Mouse (Mus musculus) kidney, postnatal 0 days (tissue): Measurements from ENCODE around the gene Vwa3a. TPM values are rescaled to one million over a fixed set of nuclear protein-coding genes. Genes with fewer than 3 reads are reported as not detected.

Experiments
- ATAC-seq: fragments of 200-750 bp; cut with Nextera tagmentation; replicated peaks from 2 replicates; pipeline ENCODE4 v1.8.0; 2017; ENCODE audit warnings: low read depth, moderate number of reproducible peaks, moderate TSS enrichment, moderate library complexity; ENCODE audit not compliant: low FRiP score
- DNase-seq: peaks from one replicate; pipeline ENCODE4 v3.0.0-alpha.2; 2016; ENCODE audit warnings: low spot score
- H3K27ac ChIP-seq: fragments of 300-500 bp; sonication (generic); 2 replicates; pipeline ENCODE4 v1.5.1; 2014; ENCODE audit warnings: mild to moderate bottlenecking
- H3K27me3 ChIP-seq: fragments of 300-500 bp; sonication (generic); 2 replicates; pipeline ENCODE4 v1.6.1; 2014; ENCODE audit warnings: low read length, mixed read lengths; ENCODE audit not compliant: insufficient read depth
- H3K36me3 ChIP-seq: fragments of 300-500 bp; sonication (generic); 2 replicates; pipeline ENCODE4 v1.6.1; 2014; ENCODE audit warnings: low read length, mixed read lengths; ENCODE audit not compliant: insufficient read depth
- H3K4me1 ChIP-seq: fragments of 300-500 bp; sonication (generic); replicated peaks from 2 replicates; pipeline ENCODE4 v1.6.1; 2014; ENCODE audit warnings: antibody characterized with exemption, low read length, mixed read lengths; ENCODE audit not compliant: insufficient read depth
- H3K4me2 ChIP-seq: fragments of 300-500 bp; sonication (generic); 2 replicates; pipeline ENCODE4 v1.6.1; 2014; ENCODE audit warnings: mild to moderate bottlenecking, low read length, moderate library complexity, mixed read lengths
- H3K4me3 ChIP-seq: fragments of 300-500 bp; sonication (generic); replicated peaks from 2 replicates; pipeline ENCODE4 v1.5.1; 2014; ENCODE audit warnings: low read depth, low read length
- H3K9ac ChIP-seq: fragments of 300-500 bp; sonication (generic); 2 replicates; pipeline ENCODE4 v1.6.1; 2014; ENCODE audit warnings: low read depth, low read length
- H3K9me3 ChIP-seq: fragments of 300-500 bp; sonication (generic); replicated peaks from 2 replicates; pipeline ENCODE4 v1.6.1; 2016; ENCODE audit warnings: low read length, inconsistent platforms, mixed read lengths
- CTCF ChIP-seq: IDR thresholded peaks from 2 replicates; pipeline ENCODE4 v1.5.1; 2016; ENCODE audit warnings: antibody characterized with exemption, low read depth, mild to moderate bottlenecking, moderate library complexity
- WGBS: fragments of 180-500 bp; shearing (Covaris S2); extraction: QIAGEN DNeasy Blood & Tissue Kit; methylation state at CpG from one replicate; pipeline ENCODE4 v1.1.7; 2014; 5-methylcytosine and 5-hydroxymethylcytosine counted together
- polyA plus RNA-seq: library from polyadenylated mRNA; unstranded; fragments of >200 nt; fragmentation: Nextera tagmentation; extraction: Ambion mirVana; gene quantifications from 2 replicates; pipeline ENCODE4 v1.2.1, GENCODE M21; 2015

Vwa3a gene
- polyA plus RNA-seq, 1 experiment from 2014 or later: 0.13 TPM

- H3K4me2 ChIP-seq: peak overlapping the region; percentile 93
Observed at GRCm38 (mm10) chr7:120843037-120843621, 104.0 kb downstream of the Vwa3a start.

DNA sequence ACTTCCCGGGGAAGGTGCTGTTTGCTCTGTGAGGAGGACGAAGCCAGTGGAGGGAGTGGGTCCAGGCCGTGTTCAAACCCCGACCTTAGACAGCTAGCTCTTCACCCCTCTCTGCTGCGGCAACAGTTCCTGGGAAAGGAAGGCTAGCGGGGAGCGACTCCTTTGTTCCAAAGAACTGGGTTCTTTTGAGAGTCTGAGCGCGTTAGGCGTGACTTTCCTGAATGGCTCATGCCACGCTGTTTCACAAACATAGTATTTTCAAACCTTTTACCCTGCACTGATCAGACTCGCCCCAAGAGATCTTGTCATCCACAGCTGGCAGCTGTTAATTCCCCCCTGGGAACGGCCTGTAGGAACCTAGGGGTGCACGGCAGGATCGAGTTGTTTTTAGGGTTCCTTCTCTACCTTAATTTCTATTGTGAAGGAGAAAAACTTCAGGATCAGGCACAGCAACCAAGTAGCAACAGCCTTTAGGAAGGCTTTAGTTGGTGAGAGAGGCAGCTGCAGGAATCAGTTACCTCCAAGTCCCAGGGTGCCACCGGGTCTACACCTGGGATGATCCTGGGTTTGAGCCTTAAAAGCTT lies 104.8 kb downstream of the Vwa3a start:
- Histone ChIP-seq H3K27ac (peak overlapping the region; percentile 93; the same call in 1 of the 2 replicates), H3K4me1 (peaks cover 11% of the 10 kb centered on the region; the same call in 1 of the 2 replicates), H3K27me3 (no peaks in the 10 kb centered on the region), H3K36me3 (no peaks in the 10 kb centered on the region), H3K9me3 (no peaks in the 10 kb centered on the region), H3K4me3 (peak overlapping the region; percentile 64), H3K9ac (peak overlapping the region; percentile 79), H3K4me2 (peak overlapping the region; percentile 93)
- TF ChIP-seq CTCF: 0 out of 2 replicates have a peak, but pooled peaks have one; percentile 0
- ATAC-seq: no peak
- DNase-seq: peak; percentile 45
- WGBS: 5% methylated on average over 16 of the region's 16 CpGs

More at GRCm38 (mm10) chr7:120843037-120843621, 104.0 kb downstream of the Vwa3a start:
- Histone ChIP-seq H3K9ac (peak overlapping the region; percentile 79), H3K36me3 (no peaks in the 10 kb centered on the region), H3K27me3 (no peaks in the 10 kb centered on the region), H3K9me3 (no peaks in the 10 kb centered on the region), H3K4me1 (peaks cover 11% of the 10 kb centered on the region; the same call in 1 of the 2 replicates), H3K4me3 (peak overlapping the region; percentile 64), H3K27ac (peak overlapping the region; percentile 93)
- ATAC-seq (peak; percentile 71), DNase-seq (peak; percentile 77)
- no peak; the same call in 1 of the 2 replicates for TF ChIP-seq CTCF
- under 1% methylated on average over 40 of the region's 40 CpGs for WGBS

DNA sequence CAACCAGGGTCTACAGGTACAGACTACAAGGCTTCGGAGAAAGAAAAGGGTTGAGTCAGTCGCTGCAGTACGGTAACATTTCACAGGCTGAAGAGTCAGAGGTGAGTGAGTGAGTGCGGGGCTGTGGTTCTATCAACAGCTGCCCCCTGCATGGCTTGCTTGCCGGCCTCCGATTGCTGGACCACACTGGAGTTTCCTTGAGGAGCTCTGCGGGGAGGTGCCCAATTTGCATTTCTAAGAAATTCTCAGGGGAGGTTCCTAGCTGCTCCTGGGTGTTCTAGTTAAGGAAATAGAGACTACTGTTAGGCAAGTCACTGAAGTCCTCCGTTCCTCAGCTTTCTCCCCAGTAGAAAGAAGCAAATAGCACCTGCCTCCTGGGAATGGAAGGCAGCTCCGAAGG lies 105.6 kb downstream of the Vwa3a start:
- Histone ChIP-seq H3K36me3 (no peaks in the 10 kb centered on the region), H3K27me3 (no peaks in the 10 kb centered on the region), H3K9ac (no peak overlapping the region), H3K27ac (no peak overlapping the region), H3K4me1 (peaks cover 11% of the 10 kb centered on the region; the same call in 1 of the 2 replicates), H3K9me3 (no peaks in the 10 kb centered on the region), H3K4me3 (0 out of 2 replicates have a peak overlapping the region, but pooled peaks have one; percentile 64), H3K4me2 (peak overlapping the region; percentile 93)
- WGBS: 37% methylated on average over 9 of the region's 9 CpGs
- TF ChIP-seq CTCF: no peak
- no peak for ATAC-seq
- DNase-seq: no peak

DNA sequence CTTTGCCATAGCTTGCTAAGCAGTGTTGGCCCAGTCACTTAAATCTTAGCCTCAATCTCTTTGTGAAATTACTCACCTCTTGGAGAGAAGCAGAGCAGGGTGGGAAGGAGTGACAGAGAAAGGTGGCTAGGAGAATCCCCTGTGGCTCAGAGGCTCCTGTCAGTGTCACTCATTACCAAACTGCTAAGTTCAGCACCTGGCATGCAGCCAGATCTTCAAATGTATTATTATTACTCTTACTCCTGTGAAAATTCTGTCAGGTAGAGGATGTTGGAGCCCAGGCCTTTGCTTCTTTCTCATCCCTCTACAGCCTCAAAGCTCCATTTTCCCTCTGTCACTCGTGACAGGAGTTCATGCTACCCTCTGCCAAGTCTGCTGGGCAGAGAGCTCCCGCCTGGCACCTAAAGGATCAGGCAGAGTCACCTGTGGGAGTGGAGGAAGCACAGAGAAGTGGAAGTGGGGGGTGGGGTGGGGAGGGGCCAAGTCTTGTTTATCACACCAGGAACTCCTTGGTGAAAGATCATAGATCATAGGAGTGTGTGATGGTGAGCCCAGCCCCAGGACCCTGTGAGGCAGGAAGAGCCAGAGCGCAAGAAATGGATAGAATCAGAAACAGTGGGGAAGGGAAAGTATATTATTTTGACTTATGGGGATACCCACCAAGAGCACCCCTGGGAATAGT lies 109.9 kb downstream of the Vwa3a start:
- TF ChIP-seq CTCF: no peak

GRCm38 (mm10) chr7:120850165-120850564 lies 111.0 kb downstream of the Vwa3a start:
- WGBS: 93% methylated on average over 3 of the region's 3 CpGs
- DNase-seq: no peak
- H3K4me3 ChIP-seq: no peak overlapping the region
- no peaks in the 10 kb centered on the region for H3K9me3 ChIP-seq
- 0 out of 2 replicates have a peak, but pooled peaks cover 5% of the 10 kb centered on the region for H3K4me1 ChIP-seq
- H3K9ac ChIP-seq: no peak overlapping the region
- TF ChIP-seq CTCF: no peak
- H3K36me3 ChIP-seq: no peaks in the 10 kb centered on the region
- H3K27me3 ChIP-seq: no peaks in the 10 kb centered on the region
- no peak overlapping the region for H3K4me2 ChIP-seq
- no peak overlapping the region for H3K27ac ChIP-seq
- no peak for ATAC-seq

More for the DNA sequence above, 109.9 kb downstream of the Vwa3a start:
- H3K4me1 ChIP-seq: peaks cover 14% of the 10 kb centered on the region; the same call in 1 of the 2 replicates
- ATAC-seq (no peak), DNase-seq (no peak)
- no peak overlapping the region for H3K27ac ChIP-seq
- H3K9me3 ChIP-seq: no peaks in the 10 kb centered on the region
- H3K36me3 ChIP-seq: no peaks in the 10 kb centered on the region
- H3K27me3 ChIP-seq: no peaks in the 10 kb centered on the region
- 82% methylated on average over 3 of the region's 3 CpGs for whole genome bisulfite sequencing
- H3K9ac ChIP-seq: no peak overlapping the region
- no peak overlapping the region for H3K4me3 ChIP-seq
- H3K4me2 ChIP-seq: no peak overlapping the region

Other genes starting within 250 kb of the Vwa3a start
- 326 and 329 TPM in 2 replicates for gene Uqcrc2, start 104.1 kb upstream of the Vwa3a start, polyA plus RNA-seq
- gene Pdzd9, start 69.0 kb upstream of the Vwa3a start, polyA plus RNA-seq: 0.18 and 0.32 TPM in 2 replicates
- 13.2 and 16.2 TPM in 2 replicates for gene Mosmo, start 61.7 kb upstream of the Vwa3a start, polyA plus RNA-seq
- not detected in 2 replicates for gene Gm5737, start 73.0 kb downstream of the Vwa3a start, polyA plus RNA-seq
- gene Eef2k, start 103.5 kb downstream of the Vwa3a start, polyA plus RNA-seq: 13.8 and 14.9 TPM in 2 replicates
- gene Polr3e, start 178.4 kb downstream of the Vwa3a start, polyA plus RNA-seq: 31.8 and 34.0 TPM in 2 replicates
- 9.7 and 10.1 TPM in 2 replicates for gene Cdr2, start 243.0 kb downstream of the Vwa3a start, polyA plus RNA-seq
- gene Mfsd13b, start 243.2 kb downstream of the Vwa3a start, polyA plus RNA-seq: 0.22 and 0.52 TPM in 2 replicates